Mouse (Mus musculus) cerebellum, adult 2 months (tissue): ENCODE measurements around the gene Myh9.

Source experiments
- CTCF ChIP-seq: fragments of 200-500 bp; IDR thresholded peaks from 2 replicates; pipeline ENCODE4 v1.5.1; 2011; ENCODE audit warnings: low read depth, mild to moderate bottlenecking, control low read depth, low read length, moderate library complexity, borderline replicate concordance; ENCODE audit not compliant: insufficient read depth
- POLR2A ChIP-seq: fragments of 200-500 bp; IDR thresholded peaks from 2 replicates; pipeline ENCODE4 v1.6.1; 2011; ENCODE audit warnings: low read length, control low read depth, borderline replicate concordance; ENCODE audit not compliant: insufficient read depth

DNA sequence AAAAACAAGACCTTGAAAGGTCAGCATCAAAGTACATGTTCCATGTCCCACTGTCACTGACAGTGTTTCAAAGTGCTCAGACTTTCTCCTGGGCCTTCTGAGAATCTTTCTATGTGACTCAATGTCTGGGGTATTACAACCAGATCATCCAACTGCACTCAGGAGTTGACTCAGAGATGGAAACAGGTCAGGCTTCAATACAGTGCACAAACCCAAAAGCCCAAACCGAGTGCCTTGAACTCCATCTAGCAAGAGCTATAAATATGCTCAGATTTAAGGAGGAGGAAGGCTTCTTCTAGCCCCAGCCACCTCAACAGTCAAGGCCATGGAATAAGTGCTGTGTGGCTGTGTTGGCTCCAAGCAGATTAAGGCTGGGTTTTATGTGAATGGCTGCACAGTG lies 56.2 kb downstream of the Myh9 start:
- TF ChIP-seq POLR2A, result no peak
- TF ChIP-seq CTCF, result no peak
